Mouse (Mus musculus) left cerebral cortex, adult 11 months (tissue): Measurements from ENCODE around the gene Acsm4.

ENCODE experiments used
- DNase-seq: peaks from one replicate; pipeline ENCODE4 v3.0.0; 2022; ENCODE audit warnings: low spot score

Gene Acsm4

DNA sequence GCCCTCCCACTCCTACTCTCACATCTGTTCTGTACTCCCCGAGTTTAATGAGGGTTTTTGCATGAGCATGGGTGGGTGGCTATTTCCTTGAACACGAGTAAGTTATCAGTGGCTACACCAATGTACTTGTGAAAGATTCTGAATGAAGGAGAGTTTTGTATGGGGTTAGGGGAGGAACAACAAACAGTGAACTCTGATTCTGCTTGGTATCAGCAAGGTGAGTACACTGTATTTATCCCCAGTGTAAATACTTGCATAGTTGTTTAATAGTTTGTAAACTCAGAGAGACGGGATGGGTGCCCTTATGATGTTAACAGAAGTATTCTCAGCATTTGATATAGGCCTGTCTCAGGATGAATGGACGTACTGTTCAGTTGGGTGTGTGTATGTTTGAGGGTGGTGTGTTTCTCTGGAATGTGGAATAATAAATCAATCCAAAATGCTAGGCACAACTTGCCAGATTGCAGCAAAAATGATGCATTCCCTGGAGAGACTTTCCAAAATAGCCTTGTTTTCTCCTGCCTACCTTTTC lies 72.4 kb downstream of the Acsm4 start:
- DNase-seq = no peak
